Mouse (Mus musculus) ES-Bruce4 (cell line): ENCODE measurements at regions not wholly inside any gene's neighbourhood (a gene's known extent, or its start where the extent isn't known, plus 50 kb on each side); places are given as distances from the start of the nearest gene placed in this dataset.

Source experiments
- CTCF ChIP-seq: IDR thresholded peaks from one replicate; pipeline ENCODE4 v1.8.1; 2011; ENCODE audit warnings: low read depth, low read length
- EP300 ChIP-seq: IDR thresholded peaks from 2 replicates; pipeline ENCODE4 v1.6.1; 2011; ENCODE audit warnings: low read depth, low read length; ENCODE audit not compliant: insufficient read depth
- POLR2A ChIP-seq: IDR thresholded peaks from one replicate; pipeline ENCODE4 v1.8.1; 2011; ENCODE audit warnings: low read length; ENCODE audit not compliant: insufficient read depth

DNA sequence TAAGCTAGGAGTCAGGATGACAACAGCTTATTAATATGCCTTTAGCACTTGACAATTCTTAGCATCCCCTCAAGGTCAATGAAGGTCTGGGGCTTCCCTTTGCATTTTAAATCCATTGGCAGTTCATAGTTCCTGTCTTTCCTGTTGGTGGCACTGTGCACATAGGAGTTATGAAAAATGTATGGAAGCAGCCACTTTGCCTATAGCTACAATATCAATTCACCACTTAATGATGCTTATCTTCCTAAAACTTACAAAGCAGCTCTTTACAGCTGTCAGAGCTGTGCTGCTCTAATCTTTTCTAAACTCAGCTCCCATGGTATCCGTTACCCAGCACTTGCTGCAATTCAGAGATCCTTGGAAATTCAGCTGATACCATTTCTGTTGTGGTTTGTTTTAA lies 456.4 kb upstream of the Gje1 start:
- TF ChIP-seq CTCF (no peak), POLR2A (no peak), EP300 (no peak)
